In the genomic region with DNA sequence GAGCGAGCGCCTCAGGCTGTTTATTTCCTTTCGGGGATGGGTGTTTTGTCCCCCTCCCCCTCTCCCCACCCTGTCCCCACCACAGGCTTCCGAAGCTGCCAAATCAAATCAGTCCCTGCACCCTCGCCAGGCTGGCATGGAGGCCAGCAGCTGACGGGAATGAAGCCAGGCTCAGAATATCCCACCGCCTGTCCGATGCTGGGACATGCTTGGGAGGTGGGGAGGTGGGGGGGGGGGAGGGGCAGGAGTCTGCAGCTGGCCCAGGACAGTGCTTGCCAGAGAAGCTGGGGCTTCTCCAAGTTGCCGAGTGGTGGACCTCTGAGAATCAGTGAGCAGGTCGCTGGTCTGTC, we compare ENCODE assay signal across 10 mouse cellular contexts. TPM values are rescaled to one million over a fixed set of nuclear protein-coding genes. Genes with fewer than 3 reads are reported as not detected.
A peak's percentile ranks its signal among the peaks of the same experiment; 100 is the strongest.
DNase-seq lines count a peak whose midpoint lies in the region; ATAC-seq lines count a peak whose summit lies in the region.
"Had no signal": no experiment of that assay in that cellular context is flagged by ENCODE, and none has a peak within 500 bp of the region (broad histone marks: within the 10 kb centered on the region; RNA-seq: fewer than 3 reads in every experiment).

No protein-coding gene starts in this region.

- peak overlapping the region; percentile 29 for H3K4me2 ChIP-seq in heart, embryonic 15.5 days
- H3K4me2 ChIP-seq in midbrain, embryonic 14.5 days (ENCODE audit: low read length): no peak overlapping the region
- H3K4me2 ChIP-seq in intestine, embryonic 15.5 days (replicated peaks): no peak overlapping the region
- H3K4me2 ChIP-seq: midbrain, embryonic 12.5 days had no signal

- no peaks in the 10 kb centered on the region for H3K36me3 ChIP-seq in heart, embryonic 15.5 days
- no peaks in the 10 kb centered on the region for H3K36me3 ChIP-seq in midbrain, embryonic 14.5 days (ENCODE audit: control insufficient read depth, insufficient read depth, low read length)
- no peaks in the 10 kb centered on the region for H3K36me3 ChIP-seq in intestine, embryonic 15.5 days
- H3K36me3 ChIP-seq: midbrain, embryonic 12.5 days had no signal

- H3K27me3 ChIP-seq in heart, embryonic 15.5 days: peaks cover 17% of the 10 kb centered on the region
- no peaks in the 10 kb centered on the region for H3K27me3 ChIP-seq in midbrain, embryonic 14.5 days (ENCODE audit: control insufficient read depth, insufficient read depth, low read length)
- no peaks in the 10 kb centered on the region for H3K27me3 ChIP-seq in intestine, embryonic 15.5 days (replicated peaks)

- ATAC-seq in heart, embryonic 15.5 days (replicated peaks; ENCODE audit: insufficient number of reproducible peaks, insufficient read depth, low FRiP score, low read depth): peak; percentile 62
- ATAC-seq in midbrain, embryonic 14.5 days (ENCODE audit: low FRiP score, low TSS enrichment): peak; percentile 18; the same call in 1 of the 2 replicates
- no peak for ATAC-seq in erythroid progenitor cell, adult 5-6 weeks (replicated peaks; ENCODE audit: low FRiP score, poor library complexity, severe bottlenecking)
- no peak; the same call in 1 of the 2 replicates for ATAC-seq in intestine, embryonic 15.5 days

- 34% methylated on average over 10 of the region's 10 CpGs for WGBS in heart, embryonic 15.5 days
- 44% methylated on average over 10 of the region's 10 CpGs for WGBS in midbrain, embryonic 14.5 days
- WGBS in intestine, embryonic 15.5 days: 34% methylated on average over 10 of the region's 10 CpGs

- H3K9me3 ChIP-seq in heart, embryonic 15.5 days (replicated peaks): no peaks in the 10 kb centered on the region
- no peaks in the 10 kb centered on the region for H3K9me3 ChIP-seq in midbrain, embryonic 14.5 days (ENCODE audit: control insufficient read depth, low read length)
- no peaks in the 10 kb centered on the region for H3K9me3 ChIP-seq in intestine, embryonic 15.5 days
- H3K9me3 ChIP-seq: midbrain, embryonic 12.5 days had no signal

- intact Hi-C loops in left cerebral cortex, postnatal 4 days (cut with DNase I): no loop called here

- peaks cover 78% of the 10 kb centered on the region for H3K4me1 ChIP-seq in heart, embryonic 15.5 days (replicated peaks)
- H3K4me1 ChIP-seq in midbrain, embryonic 14.5 days (ENCODE audit: control insufficient read depth, insufficient read depth, low read length): peaks cover 15% of the 10 kb centered on the region; the same call in 1 of the 2 replicates
- H3K4me1 ChIP-seq in intestine, embryonic 15.5 days (replicated peaks): peaks cover 35% of the 10 kb centered on the region

- DNase-seq in left cerebral cortex, postnatal 4 days: peak; percentile 90
- no peak for DNase-seq in left cerebral cortex, adult 8-10 months (ENCODE audit: low spot score in 2 of 2)
- peak; percentile 86 for DNase-seq in gastrocnemius, adult 18-20 months (ENCODE audit: low spot score)
- peak; percentile 56 for DNase-seq in midbrain, embryonic 14.5 days
- no peak for DNase-seq in urinary bladder, postnatal 10 days (ENCODE audit: low spot score)

- H3K27ac ChIP-seq in heart, embryonic 15.5 days: peak overlapping the region; percentile 39; the same call in 1 of the 2 replicates
- no peak overlapping the region for H3K27ac ChIP-seq in midbrain, embryonic 14.5 days (replicated peaks; ENCODE audit: low read depth, low read length)
- no peak overlapping the region for H3K27ac ChIP-seq in intestine, embryonic 15.5 days
- H3K27ac ChIP-seq: midbrain, embryonic 12.5 days had no signal

- no peak overlapping the region for H3K4me3 ChIP-seq in heart, embryonic 15.5 days
- H3K4me3 ChIP-seq in midbrain, embryonic 14.5 days (replicated peaks; ENCODE audit: low read depth, low read length): no peak overlapping the region
- H3K4me3 ChIP-seq in intestine, embryonic 15.5 days (replicated peaks): no peak overlapping the region
- H3K4me3 ChIP-seq: midbrain, embryonic 12.5 days had no signal

- H3K9ac ChIP-seq in heart, embryonic 15.5 days: no peak overlapping the region
- H3K9ac ChIP-seq in midbrain, embryonic 14.5 days (replicated peaks; ENCODE audit: low read length): no peak overlapping the region
- no peak overlapping the region for H3K9ac ChIP-seq in intestine, embryonic 15.5 days
- H3K9ac ChIP-seq: midbrain, embryonic 12.5 days had no signal

RNA-seq across cellular contexts. Expression of a gene that starts 39.1 kb away (rescaled TPM):
- 100 to 1,000 TPM; 173 to 179 TPM for total RNA-seq in left cerebral cortex, postnatal 4 days (2021)
- total RNA-seq in left cerebral cortex, adult 8-10 months (2022): 100 to 1,000 TPM; 370 to 394 (median 377) TPM
- 10 to 100 TPM; 21.0 to 23.0 TPM for total RNA-seq in gastrocnemius, adult 18-20 months (2021)
- 16.3 and 21.9 TPM in 2 replicates for polyA plus RNA-seq in heart, embryonic 15.5 days (2015; fragmentation: Nextera tagmentation; extraction: Ambion mirVana)
- 23.0 and 25.7 TPM in 2 replicates for polyA plus RNA-seq in midbrain, embryonic 14.5 days (2014; fragmentation: Nextera tagmentation; extraction: Ambion mirVana)
- total RNA-seq in erythroid progenitor cell, adult 5-6 weeks (2015; ENCODE audit: low replicate concordance): 15.9 and 17.2 TPM in 2 replicates
- total RNA-seq in erythroid progenitor cell, adult 5-6 weeks (2017; ENCODE audit: low replicate concordance): 1.7 and 11.8 TPM in 2 replicates
- polyA plus RNA-seq in intestine, embryonic 15.5 days (2015; fragmentation: Nextera tagmentation; extraction: Ambion mirVana): 15.4 and 16.6 TPM in 2 replicates

RNA-seq across cellular contexts. Expression of a gene that starts 49.9 kb away (rescaled TPM):
- total RNA-seq in left cerebral cortex, postnatal 4 days (2021): 1 to 10 TPM in 1 of 2 experiments, not detected in 1; 6.6 TPM
- 1 to 10 TPM in 2 of 4 experiments, not detected in 2; 1.2 to 1.6 TPM for total RNA-seq in left cerebral cortex, adult 8-10 months (2022)
- total RNA-seq in gastrocnemius, adult 18-20 months (2021): not detected
- polyA plus RNA-seq in heart, embryonic 15.5 days (2015; fragmentation: Nextera tagmentation; extraction: Ambion mirVana): not detected in 2 replicates
- polyA plus RNA-seq in midbrain, embryonic 14.5 days (2014; fragmentation: Nextera tagmentation; extraction: Ambion mirVana): not detected in 2 replicates
- not detected in 2 replicates for total RNA-seq in erythroid progenitor cell, adult 5-6 weeks (2015; ENCODE audit: low replicate concordance)
- 4.2 TPM in 1 of 2 replicates, not detected in the other for total RNA-seq in erythroid progenitor cell, adult 5-6 weeks (2017; ENCODE audit: low replicate concordance)
- 3.5 and 5.7 TPM in 2 replicates for polyA plus RNA-seq in intestine, embryonic 15.5 days (2015; fragmentation: Nextera tagmentation; extraction: Ambion mirVana)
- total RNA-seq: left cerebral cortex, postnatal 25 days had no signal
- polyA plus RNA-seq: midbrain, embryonic 12.5 days had no signal

Comparison
In these comparisons a context has a peak if more than half of its experiments do, and no peak if none do; other contexts are left out.
1. DNase-seq: peak in left cerebral cortex, postnatal 4 days (single experiment), gastrocnemius, adult 18-20 months (single experiment) and midbrain, embryonic 14.5 days (single experiment); none in left cerebral cortex, adult 8-10 months (0 of 2) and urinary bladder, postnatal 10 days (single experiment).
2. ATAC-seq: peak in heart, embryonic 15.5 days (single experiment) and midbrain, embryonic 14.5 days (single experiment); none in erythroid progenitor cell, adult 5-6 weeks (single experiment) and intestine, embryonic 15.5 days (single experiment).
3. RNA of a gene that starts 39.1 kb away (total RNA-seq): 370 to 394 TPM in left cerebral cortex, adult 8-10 months and 173 to 179 TPM in left cerebral cortex, postnatal 4 days; 21.0 to 23.0 TPM in gastrocnemius, adult 18-20 months and 1.7 to 17.2 TPM in erythroid progenitor cell, adult 5-6 weeks; every median in the first group is over 4 times any median in the second.